Mouse (Mus musculus) gastrocnemius, adult 18-20 months (tissue): ENCODE measurements around the gene Npdc1. TPM values are rescaled to one million over a fixed set of nuclear protein-coding genes. Genes with fewer than 3 reads are reported as not detected.
"Not testable (repeated sequence)": the region's sequence is repeated elsewhere in the genome, so short reads cannot be mapped to it uniquely, and the experiment has no call there.

Experiments
- DNase-seq: peaks from one replicate; pipeline ENCODE4 v3.0.0; 2021; ENCODE audit warnings: low spot score
- total RNA-seq, 2 experiments: library from RNA; stranded (reverse); gene quantifications; 2 replicates each; pipeline ENCODE4 v1.2.3; 2021

Npdc1 gene
- total RNA-seq, 2 experiments from 2014 or later, result 15.8 to 19.0 TPM

DNA sequence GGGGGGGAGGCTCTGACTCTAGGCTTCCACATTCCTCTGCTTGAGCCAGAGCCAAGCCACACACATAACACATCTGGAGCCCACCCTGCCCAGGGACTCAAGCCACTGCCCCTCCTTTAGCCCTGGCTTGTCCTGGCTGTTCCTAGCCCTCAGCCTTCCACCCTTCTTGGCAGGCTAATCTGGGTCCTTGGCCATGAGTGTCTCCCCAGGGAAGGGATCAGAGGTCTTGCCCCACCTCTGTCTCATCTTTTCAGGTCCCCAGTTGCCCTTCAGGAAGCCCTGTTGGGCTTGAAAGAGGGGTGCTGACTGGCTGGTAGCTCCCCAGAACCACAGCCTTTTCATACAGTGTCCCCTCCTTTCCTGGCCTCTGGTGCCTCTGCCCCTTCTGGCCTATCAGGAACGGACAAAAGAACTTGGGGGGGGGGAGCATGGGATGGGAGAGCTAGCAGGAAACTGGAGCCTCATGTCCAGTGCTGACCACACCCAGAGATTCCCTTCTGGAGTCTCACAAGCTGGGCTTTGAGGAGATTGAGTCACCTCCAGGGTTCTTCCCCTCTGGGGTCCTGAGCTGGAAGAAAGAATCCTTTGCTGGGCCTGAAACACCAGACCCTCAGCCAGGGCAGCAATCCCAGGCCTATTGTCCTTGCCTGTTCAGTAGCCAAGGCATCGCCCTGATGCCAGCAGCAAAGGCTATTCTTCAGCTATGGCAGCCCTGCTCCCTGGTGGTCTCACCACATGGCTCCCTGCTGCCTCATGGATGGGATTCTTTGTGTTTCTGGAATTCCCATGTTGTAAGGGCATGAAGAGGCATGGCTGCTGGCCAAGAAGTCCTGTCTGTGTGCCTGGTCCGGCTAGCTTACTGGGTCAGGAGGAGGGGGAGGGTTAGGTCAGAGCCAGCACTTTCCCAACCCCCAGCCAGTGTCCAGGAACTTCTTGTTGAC is 4.6 kb upstream of the Npdc1 start:
- DNase-seq, result peak; percentile 76

GRCm38 (mm10) chr2:25395721-25396596 is 3.2 kb upstream of the Npdc1 start, which contains the start of gene Entpd2:
TSS of gene Entpd2 (plus strand) at chr2:25395874.
- peak; percentile 39 for DNase-seq

DNA sequence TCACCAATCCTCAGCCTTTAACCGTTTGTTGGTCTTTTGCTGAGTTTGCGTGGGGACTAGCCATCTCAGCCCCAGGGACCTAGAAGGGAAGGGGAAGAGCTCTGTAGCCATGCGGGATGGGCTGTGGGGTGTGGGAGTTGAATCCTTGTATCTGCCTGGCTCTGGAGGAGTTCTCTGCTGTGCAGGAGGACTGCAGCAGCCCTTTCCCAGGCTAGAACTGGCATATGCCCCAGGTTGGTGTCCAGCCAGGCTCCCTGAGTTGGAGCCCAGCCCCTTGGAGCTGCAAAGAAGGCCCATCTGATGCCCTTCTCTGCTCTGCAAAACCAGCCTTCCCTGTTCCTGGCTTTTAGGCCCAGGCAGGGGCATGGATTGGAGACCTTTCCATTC is 2.6 kb upstream of the Npdc1 start:
- DNase-seq, result no peak

GRCm38 (mm10) chr2:25397010-25397409 is 2.1 kb upstream of the Npdc1 start:
- DNase-seq, result no peak

- no peak for DNase-seq
Observed at GRCm38 (mm10) chr2:25398065-25398464, 1.1 kb upstream of the Npdc1 start.

GRCm38 (mm10) chr2:25400291-25400690 is 1.1 kb downstream of the Npdc1 start:
- DNase-seq, result peak; percentile 80

- DNase-seq, result peak; percentile 62
Observed at GRCm38 (mm10) chr2:25400764-25401163, 1.6 kb downstream of the Npdc1 start.

GRCm38 (mm10) chr2:25402377-25402971 is 3.3 kb downstream of the Npdc1 start:
- DNase-seq, result peak; percentile 38

DNA sequence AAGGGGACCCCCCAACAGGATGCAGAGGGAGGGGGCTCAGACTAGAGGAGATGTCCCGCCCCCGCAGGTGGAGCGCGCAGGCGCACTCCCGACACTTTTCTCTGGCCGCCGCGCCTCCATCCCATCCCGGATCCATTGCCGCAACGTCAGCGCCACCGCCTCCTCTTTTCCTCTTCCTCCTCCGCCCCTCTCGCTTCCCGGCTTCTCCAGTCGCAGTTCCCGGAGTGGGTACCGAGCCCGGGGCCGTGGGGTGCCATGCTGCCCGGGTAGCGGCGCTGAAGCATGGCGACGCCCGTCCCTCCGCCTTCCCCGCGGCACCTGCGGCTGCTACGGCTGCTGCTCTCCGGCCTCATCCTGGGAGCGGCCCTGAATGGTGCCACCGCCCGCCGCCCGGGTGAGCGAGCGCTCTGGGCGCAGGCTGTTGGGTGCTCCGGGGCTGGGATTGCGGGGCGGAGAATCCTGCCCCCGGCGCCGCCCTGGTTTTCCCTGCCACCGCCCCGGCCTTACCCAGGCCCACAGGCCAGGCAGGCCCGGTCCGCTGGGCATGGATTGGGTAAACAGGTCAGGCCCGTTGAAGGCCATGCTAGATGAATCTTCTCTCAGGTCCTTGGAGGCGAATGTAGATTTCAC is 3.9 kb downstream of the Npdc1 start:
- peak; percentile 61 for DNase-seq

GRCm38 (mm10) chr2:25403994-25404393 is 4.8 kb downstream of the Npdc1 start:
- DNase-seq, result no peak

DNA sequence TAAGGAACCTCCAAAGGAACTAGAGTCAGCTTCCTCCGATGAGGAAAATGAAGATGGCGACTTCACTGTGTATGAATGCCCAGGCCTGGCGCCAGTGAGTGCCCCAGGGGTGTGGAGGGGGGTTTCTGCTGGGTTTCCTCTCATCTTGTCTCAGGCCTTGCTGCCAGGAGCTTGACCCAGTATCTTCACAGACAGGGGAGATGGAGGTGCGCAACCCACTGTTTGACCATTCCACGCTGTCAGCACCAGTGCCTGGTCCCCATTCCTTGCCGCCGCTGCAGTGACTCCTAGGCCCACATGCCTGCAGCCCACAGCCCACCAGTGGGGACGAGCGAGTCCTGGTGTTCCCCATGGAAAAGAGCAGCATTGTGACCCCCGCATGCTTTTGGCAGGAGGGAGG is 9.8 kb downstream of the Npdc1 start:
- no peak for DNase-seq

- not testable (repeated sequence) for DNase-seq
Observed at GRCm38 (mm10) chr2:25413436-25413835, 14.3 kb downstream of the Npdc1 start.

- peak; percentile 41 for DNase-seq
Observed at GRCm38 (mm10) chr2:25417426-25417825, 18.3 kb downstream of the Npdc1 start.

DNA sequence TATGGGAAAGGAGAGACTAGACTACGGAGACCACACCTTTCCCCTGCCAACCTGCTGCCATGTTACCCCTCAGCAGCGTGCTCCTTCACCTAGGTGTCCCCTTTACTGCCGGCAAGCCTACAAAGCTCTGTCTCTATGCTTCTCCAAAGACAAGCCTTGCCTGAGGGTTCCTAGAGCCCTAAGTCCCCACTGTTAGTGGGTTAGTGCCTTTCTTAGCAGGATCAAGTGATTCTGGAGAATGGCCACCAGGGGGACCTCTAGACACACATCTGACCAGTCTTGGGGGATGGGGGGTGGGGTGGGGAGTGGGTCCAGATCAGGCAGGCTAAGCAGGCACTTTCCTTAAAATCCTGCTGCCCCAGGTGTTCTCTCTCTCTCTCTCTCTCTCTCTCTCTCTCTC is 22.7 kb downstream of the Npdc1 start:
- peak; percentile 34 for DNase-seq

DNA sequence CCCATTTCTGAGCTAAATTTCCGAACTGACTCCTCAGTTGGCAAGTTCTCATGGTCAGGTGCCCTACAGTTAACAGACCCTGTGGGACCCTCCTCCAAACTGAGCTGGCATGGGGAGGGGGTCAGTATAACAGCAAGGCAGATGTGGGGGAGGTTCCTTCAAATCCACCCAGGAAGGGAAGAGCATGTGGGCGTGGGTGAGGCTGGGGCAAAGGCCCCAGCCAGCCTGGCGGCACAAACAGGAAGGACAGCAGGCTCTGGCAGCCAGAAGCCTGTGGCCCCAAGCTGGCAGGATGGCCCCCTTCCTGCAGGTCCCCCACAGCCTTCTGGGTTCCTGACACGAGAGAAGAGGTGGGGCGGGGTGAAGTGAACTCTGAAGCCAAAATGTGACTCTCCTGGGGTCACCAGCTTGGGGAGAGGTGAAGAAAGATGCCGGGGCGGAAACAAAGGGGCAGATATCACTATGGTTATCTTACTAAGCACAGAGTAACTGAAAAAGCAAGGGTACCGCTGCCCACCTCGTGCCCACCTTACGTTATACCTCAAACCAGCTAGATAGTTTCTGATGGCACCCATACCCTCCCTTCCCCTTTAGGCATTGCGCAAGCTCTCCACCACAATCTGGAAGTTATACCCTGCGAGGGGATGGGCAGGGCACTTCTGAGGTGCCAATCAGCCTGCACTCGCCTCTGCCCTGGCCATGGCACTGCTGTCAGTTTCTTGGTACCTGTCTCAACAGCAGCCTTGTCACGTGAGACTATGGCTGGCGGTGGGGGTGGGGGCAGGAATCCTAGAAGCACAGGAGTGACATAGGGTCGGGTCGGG is 23.6 kb downstream of the Npdc1 start, which contains the start of gene Fut7:
Gene Fut7, plus strand, starts transcription at position 681 of the 824 bp plus-strand sequence.
- peak; percentile 20 for DNase-seq

- DNase-seq, result no peak
Observed at GRCm38 (mm10) chr2:25423626-25424025, 24.5 kb downstream of the Npdc1 start.

- no peak for DNase-seq
Observed at GRCm38 (mm10) chr2:25425481-25425880, 26.3 kb downstream of the Npdc1 start.

GRCm38 (mm10) chr2:25426721-25427191 is 27.6 kb downstream of the Npdc1 start:
- DNase-seq, result peak; percentile 71

- DNase-seq, result no peak
Observed at GRCm38 (mm10) chr2:25427256-25427655, 28.1 kb downstream of the Npdc1 start.
